Mouse (Mus musculus) ovary, postnatal 14 days (tissue): ENCODE measurements at regions not wholly inside any gene's neighbourhood (a gene's known extent, or its start where the extent isn't known, plus 50 kb on each side); places are given as distances from the start of the nearest gene placed in this dataset.
A peak's percentile ranks its signal among the peaks of the same experiment; 100 is the strongest.

Experiments used
- DNase-seq: peaks from one replicate; pipeline ENCODE4 v3.0.0; 2022; ENCODE audit warnings: low spot score

GRCm38 (mm10) chr1:143946933-143947332, 57.0 kb downstream of the Rgs2 start:
- peak; percentile 29 for DNase-seq

- DNase-seq: peak; percentile 32
These were observed 62.5 kb downstream of the Rgs2 start for GRCm38 (mm10) chr1:143941465-143941864.

DNA sequence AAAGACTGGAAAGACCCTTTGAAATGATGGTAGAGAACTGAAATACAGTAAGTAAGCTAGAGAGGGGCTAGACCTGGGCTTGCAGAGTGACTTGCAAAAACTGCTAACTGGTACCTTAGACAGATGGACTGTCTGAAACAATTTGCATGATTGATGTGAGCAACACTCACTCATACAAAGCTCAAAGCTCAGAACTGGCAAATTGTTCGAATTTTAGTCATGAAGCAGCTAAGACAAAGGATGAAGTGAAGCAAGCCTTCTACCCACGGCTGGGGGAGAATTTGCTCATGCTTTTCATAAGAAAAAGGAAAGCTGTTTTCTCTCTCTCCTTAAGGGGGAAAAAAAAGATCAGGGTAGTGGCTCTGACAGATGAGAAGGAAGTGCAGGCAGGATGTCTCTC, 64.5 kb downstream of the Rgs2 start:
- DNase-seq: no peak

DNA sequence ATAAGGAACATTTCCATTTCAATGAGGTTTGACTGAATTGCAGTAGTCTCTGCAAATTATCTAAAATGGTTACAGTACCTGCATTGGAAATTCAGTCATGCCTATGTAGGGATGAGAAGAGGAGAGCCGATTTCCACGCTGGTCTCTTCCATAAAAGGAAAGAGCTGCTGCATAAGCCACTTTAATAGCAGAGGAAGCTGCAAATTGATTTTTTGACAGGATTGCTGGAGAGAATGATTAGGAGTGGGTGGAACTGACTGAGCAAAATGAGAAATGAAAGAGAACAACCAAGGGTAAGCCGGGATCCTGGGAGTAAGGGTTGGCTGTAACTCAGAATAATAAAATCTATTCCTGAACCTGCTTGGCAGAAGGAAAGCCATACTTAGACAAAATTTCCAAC, 65.4 kb downstream of the Rgs2 start:
- DNase-seq: no peak

- DNase-seq: no peak
These were observed 73.2 kb downstream of the Rgs2 start for GRCm38 (mm10) chr1:143930798-143931197.

DNA sequence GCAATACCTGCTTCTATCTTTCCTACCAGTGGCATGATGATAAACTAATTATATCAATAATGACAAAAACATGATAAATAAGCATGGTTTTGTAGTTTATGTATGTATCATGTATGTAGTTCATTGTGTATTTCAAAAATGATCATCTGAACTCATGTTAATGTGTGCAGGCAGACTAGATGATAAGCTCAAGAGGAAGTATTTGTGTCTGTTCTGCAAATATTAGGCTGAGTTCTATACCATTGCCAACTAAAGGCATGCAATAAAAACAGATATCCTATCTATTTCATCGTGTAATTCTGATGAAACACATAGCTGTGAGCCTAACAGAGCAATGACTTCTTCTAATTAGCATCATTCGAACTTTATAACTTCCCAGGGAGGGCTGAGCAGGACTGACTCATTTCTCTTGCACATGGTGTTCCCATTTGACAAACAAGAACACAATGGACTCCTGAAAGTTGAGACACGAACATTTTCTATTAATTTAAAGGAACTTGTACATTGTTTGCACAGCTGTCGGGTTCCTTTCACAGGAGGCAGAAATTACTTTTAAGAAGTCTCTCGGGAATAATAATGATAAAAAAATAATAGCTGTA, 74.3 kb downstream of the Rgs2 start:
- no peak for DNase-seq

DNA sequence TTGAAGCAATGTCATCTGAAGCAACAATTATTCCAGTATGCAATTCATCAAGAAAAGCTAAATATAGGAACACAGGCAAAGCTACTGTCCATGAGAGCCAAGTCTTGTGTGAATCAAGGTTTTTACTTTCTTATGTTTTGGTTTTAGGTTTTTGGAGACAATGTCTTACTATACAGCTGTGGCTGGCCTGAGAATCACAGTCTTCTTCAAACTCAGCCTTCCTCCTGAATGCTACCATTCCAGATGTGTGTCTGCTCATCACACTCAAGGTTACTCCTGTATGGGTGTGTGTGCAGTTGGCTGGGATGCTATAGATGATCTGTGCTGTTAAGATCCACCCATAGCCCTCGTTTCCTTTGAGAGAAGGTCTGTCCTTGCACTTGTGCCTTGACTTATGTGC, 81.5 kb downstream of the Rgs2 start:
- no peak for DNase-seq

GRCm38 (mm10) chr1:143920256-143920655, 83.7 kb downstream of the Rgs2 start:
- no peak for DNase-seq

GRCm38 (mm10) chr1:143918949-143919348, 85.0 kb downstream of the Rgs2 start:
- DNase-seq: no peak

DNA sequence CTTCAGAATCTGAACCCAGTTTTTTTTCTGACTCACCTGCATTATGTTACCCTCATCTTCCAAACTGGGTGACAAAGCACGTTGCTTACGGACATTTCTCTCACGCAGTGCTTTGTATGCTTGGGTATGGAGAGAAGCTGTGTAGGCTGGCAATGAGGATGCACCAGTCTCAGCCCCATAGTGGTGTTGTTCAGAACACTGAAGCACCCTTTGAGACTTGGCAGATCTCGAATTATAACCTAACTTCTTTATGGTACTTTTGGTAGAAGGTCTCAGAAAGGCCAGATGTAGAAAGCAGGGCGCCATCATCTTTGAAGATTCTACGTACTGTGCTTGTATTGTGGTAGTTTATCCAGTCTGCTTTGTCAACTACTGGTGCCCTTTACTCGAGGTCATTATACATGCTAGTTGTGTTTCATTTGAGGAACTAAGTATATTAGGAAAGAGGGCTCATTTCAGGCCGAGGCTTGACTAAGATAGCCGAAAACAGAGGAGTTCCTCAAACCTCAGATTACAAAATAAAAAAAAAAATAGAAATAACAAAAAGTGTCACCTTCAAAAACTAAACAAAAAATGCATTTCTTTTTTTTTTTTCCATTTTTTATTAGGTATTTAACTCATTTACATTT, 85.7 kb downstream of the Rgs2 start:
- no peak for DNase-seq

DNA sequence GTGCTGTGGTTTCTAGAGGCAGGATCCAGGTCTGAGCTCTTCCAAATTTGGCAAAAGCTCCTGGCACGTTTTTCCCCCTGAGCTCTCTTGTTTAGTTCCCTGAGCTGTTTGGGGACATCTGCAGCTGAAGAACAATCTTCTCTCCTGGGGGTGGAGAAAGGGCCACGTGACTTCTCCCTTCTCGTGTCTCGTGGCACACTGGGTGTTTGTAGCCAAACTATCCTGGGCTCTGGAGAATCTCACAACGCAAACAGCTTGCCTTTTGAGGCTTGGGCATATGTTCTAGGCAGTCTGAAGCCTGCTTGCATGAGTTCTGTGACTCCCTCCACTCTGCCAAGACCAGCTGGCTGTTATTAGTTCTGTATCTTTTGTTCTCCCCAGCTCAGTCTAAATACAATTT, 86.3 kb downstream of the Rgs2 start:
- DNase-seq: no peak

GRCm38 (mm10) chr1:143916587-143916986, 87.4 kb downstream of the Rgs2 start:
- no peak for DNase-seq

DNA sequence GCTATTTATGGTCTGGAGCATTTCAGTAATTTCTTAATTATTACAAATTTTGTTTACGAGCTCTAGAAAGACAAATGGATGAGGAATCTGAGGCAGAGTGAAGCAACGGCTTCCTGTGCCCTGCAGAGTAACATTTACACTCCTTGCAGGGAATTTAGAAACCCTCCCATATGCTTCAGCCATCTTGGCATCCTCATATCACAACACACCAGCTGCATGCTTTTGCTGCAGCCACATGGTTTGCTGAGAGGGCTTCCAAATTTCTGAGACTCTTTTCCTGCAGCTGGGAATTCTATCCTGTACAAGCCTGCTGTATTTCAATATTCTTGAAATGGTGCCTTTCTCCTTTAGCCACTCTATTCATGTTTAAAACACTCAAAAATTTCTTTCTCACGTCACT, 91.4 kb downstream of the Rgs2 start:
- DNase-seq: no peak

DNA sequence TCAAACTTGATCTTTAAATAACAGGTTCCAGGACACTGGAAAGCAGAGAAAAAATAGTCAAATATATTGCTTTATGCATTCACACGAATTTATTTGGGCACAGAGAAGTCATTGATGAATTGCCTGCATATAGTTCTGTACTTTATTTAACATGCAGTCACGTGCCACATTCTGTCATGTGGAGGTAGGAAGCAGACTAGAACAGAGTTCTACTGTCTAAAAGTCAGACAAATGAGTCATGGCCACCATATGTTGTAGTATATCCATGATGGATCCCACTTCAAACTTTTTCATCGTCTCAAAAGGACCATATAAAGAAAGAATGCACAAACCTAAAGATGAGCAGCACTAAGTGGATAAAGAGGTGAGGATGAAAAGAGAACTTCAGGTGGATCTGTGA, 92.7 kb downstream of the Rgs2 start:
- no peak for DNase-seq

DNA sequence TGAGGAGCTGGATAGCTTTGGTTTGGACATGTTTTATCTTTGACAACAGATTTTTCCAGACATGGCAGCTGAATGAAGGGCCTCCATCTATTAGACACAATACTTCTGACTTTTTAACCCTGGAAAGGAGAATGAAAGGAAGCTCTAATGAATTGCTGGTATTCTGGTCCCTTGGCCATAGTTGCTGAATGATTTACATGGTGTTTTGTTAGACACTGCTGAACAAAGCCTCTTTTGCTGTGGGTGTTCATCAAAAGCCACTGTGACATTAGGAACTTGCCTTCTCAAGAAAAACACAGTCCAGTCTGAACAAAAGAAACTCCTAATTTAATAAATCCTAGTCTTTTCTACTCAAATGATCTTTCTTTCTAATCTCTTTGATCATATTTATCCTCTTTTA, 93.4 kb downstream of the Rgs2 start:
- DNase-seq: no peak

- no peak for DNase-seq
These were observed 96.6 kb downstream of the Rgs2 start for GRCm38 (mm10) chr1:143907312-143907711.

DNA sequence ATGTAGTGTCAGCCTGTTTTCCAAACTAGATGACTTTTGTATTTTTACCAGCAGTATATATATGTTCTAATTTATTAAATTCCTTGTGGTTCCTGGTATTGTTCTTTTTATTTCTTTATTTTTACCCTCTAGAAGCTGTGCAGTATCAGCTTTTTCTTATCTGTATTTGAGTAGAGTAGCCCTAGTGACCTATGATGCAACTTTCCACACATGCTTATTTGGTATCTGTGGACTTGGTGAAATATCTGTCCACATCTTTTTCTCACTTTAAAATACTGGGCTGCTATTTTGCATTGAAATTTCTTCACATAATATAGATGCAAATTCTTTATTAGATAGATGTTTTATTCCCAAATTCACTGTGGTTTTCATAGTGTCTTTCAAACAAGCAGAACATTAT, 97.1 kb downstream of the Rgs2 start:
- no peak for DNase-seq

- no peak for DNase-seq
These were observed 100.0 kb downstream of the Rgs2 start for GRCm38 (mm10) chr1:143903985-143904384.

DNA sequence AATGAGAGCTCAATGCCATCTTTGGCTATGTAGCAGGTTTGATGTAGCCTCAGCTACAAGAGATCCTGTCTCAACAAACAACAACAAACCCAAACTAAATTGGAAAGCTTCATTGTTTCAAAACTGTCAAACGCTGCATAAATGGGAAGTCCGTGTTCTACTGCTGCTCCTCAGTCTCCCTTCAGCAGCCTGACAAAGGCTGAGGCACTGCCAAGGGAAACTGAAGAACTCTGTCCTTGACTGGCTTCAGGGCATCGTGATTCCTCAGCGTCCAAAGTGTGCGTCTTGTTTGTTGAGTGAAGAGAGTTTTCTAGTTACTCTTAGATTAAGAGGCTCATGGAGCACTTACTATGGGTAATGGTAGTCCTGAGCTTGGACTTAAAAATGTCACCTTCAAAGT, 100.7 kb downstream of the Rgs2 start:
- no peak for DNase-seq

- DNase-seq: no peak
These were observed 102.6 kb downstream of the Rgs2 start for GRCm38 (mm10) chr1:143901127-143901920.

DNA sequence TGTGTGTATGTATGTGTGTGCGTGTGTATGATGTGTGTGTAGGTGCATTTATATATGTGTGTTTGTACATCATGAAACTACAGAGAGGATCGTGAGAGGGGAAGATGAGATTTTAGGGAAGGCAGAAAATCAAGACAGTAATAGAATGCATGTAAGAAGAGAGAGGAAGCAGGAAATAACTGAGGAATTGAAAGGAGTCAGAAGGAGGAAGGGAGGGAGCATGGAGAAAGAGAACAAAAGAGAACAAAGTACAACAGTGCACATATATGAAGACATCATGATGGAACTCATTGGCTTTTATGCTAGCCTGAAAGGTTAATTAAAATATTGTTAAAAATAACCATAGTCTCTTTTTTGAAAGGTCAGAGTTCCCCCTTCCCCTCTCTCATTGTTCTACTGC, 111.4 kb downstream of the Uchl5 start:
- DNase-seq: no peak

- DNase-seq: no peak
These were observed 111.0 kb downstream of the Uchl5 start for GRCm38 (mm10) chr1:143888065-143888464.

- no peak for DNase-seq
These were observed 108.9 kb downstream of the Uchl5 start for GRCm38 (mm10) chr1:143886014-143886413.

DNA sequence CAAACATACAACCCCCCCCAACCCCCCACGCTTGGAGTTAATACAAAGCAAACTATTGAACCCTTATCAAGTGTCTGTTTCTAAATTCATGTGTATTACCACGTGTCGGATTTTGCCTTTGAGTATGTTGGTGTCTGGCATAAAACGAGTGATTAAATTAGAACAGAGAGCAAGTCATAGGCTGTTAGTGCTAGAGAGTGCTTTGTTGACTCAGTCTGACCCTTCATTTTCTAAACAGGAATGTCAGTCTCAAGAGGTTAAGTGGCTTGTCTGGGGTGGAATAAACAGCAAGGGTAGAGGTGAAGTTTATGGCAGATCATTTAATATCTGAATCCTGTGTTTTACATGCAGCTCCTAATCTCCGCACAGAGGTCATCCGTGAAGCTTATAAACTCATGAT, 104.1 kb downstream of the Uchl5 start:
- DNase-seq: no peak
